10 mouse cellular contexts compared by ENCODE assay signal in genomic region chr9:57834629-57835417, GRCm38 (mm10). TPM values are rescaled to one million over a fixed set of nuclear protein-coding genes. Genes with fewer than 3 reads are reported as not detected.
DNase-seq lines count a peak whose midpoint lies in the region; ATAC-seq lines count a peak whose summit lies in the region.
"Had no signal": no experiment of that assay in that cellular context is flagged by ENCODE, and none has a peak within 500 bp of the region (broad histone marks: within the 10 kb centered on the region; RNA-seq: fewer than 3 reads in every experiment).

No protein-coding gene starts in this region.

- 12% methylated on average over 11 of the region's 11 CpGs for WGBS in neural tube, embryonic 11.5 days
- WGBS in embryonic facial prominence, embryonic 15.5 days, result 25% methylated on average over 11 of the region's 11 CpGs
- WGBS in limb, embryonic 13.5 days, result 5% methylated on average over 11 of the region's 11 CpGs
- 33% methylated on average over 11 of the region's 11 CpGs for WGBS in stomach, embryonic 15.5 days

- H3K36me3 ChIP-seq in neural tube, embryonic 11.5 days (ENCODE audit: control insufficient read depth, insufficient read depth, low read length), result no peaks in the 10 kb centered on the region
- no peaks in the 10 kb centered on the region for H3K36me3 ChIP-seq in embryonic facial prominence, embryonic 15.5 days
- H3K36me3 ChIP-seq in limb, embryonic 13.5 days, result no peaks in the 10 kb centered on the region; the same call in 1 of the 2 replicates
- H3K36me3 ChIP-seq in stomach, embryonic 15.5 days, result no peaks in the 10 kb centered on the region

- no peaks in the 10 kb centered on the region for H3K9me3 ChIP-seq in neural tube, embryonic 11.5 days (ENCODE audit: control insufficient read depth, low read length)
- no peaks in the 10 kb centered on the region for H3K9me3 ChIP-seq in embryonic facial prominence, embryonic 15.5 days (replicated peaks)
- H3K9me3 ChIP-seq in limb, embryonic 13.5 days, result no peaks in the 10 kb centered on the region
- H3K9me3 ChIP-seq in stomach, embryonic 15.5 days, result no peaks in the 10 kb centered on the region

- H3K4me3 ChIP-seq in neural tube, embryonic 11.5 days (ENCODE audit: low read depth, low read length), result no peak overlapping the region
- H3K4me3 ChIP-seq in embryonic facial prominence, embryonic 15.5 days (replicated peaks), result peak overlapping the region; percentile 77; the same call in 1 of the 2 replicates
- H3K4me3 ChIP-seq in limb, embryonic 13.5 days, result peak overlapping the region; percentile 72; the same call in 1 of the 2 replicates
- H3K4me3 ChIP-seq in stomach, embryonic 15.5 days (replicated peaks), result no peak overlapping the region

- DNase-seq in neural tube, embryonic 11.5 days (ENCODE audit: low spot score), result no peak
- no peak for DNase-seq in neural tube, embryonic 10.5 days (ENCODE audit: extremely low spot score, low spot score)
- no peak for DNase-seq in cerebellum, adult 9-11 months
- no peak for DNase-seq in lung, postnatal 10 days
- no peak for DNase-seq in right cerebral cortex, postnatal 25 days
- DNase-seq: adrenal gland, postnatal 14 days; layer of hippocampus, postnatal 36 days had no signal

- no peaks in the 10 kb centered on the region for H3K27me3 ChIP-seq in neural tube, embryonic 11.5 days (ENCODE audit: control insufficient read depth, insufficient read depth, low read length)
- peaks cover 15% of the 10 kb centered on the region for H3K27me3 ChIP-seq in embryonic facial prominence, embryonic 15.5 days
- peaks cover 21% of the 10 kb centered on the region for H3K27me3 ChIP-seq in limb, embryonic 13.5 days
- 0 out of 2 replicates have a peak, but pooled peaks cover 9% of the 10 kb centered on the region for H3K27me3 ChIP-seq in stomach, embryonic 15.5 days (replicated peaks)

- H3K4me1 ChIP-seq in neural tube, embryonic 11.5 days (ENCODE audit: control insufficient read depth, insufficient read depth, low read length), result peaks cover 25% of the 10 kb centered on the region
- H3K4me1 ChIP-seq in embryonic facial prominence, embryonic 15.5 days, result peaks cover 48% of the 10 kb centered on the region
- peaks cover 59% of the 10 kb centered on the region for H3K4me1 ChIP-seq in limb, embryonic 13.5 days
- H3K4me1 ChIP-seq in stomach, embryonic 15.5 days, result peaks cover 21% of the 10 kb centered on the region

- H3K27ac ChIP-seq in neural tube, embryonic 11.5 days (ENCODE audit: low read depth, low read length), result no peak overlapping the region
- H3K27ac ChIP-seq in embryonic facial prominence, embryonic 15.5 days (replicated peaks), result no peak overlapping the region
- H3K27ac ChIP-seq in limb, embryonic 13.5 days, result no peak overlapping the region
- no peak overlapping the region for H3K27ac ChIP-seq in stomach, embryonic 15.5 days

- H3K9ac ChIP-seq in neural tube, embryonic 11.5 days (ENCODE audit: low read length), result no peak overlapping the region
- H3K9ac ChIP-seq in embryonic facial prominence, embryonic 15.5 days, result no peak overlapping the region
- no peak overlapping the region for H3K9ac ChIP-seq in limb, embryonic 13.5 days
- no peak overlapping the region for H3K9ac ChIP-seq in stomach, embryonic 15.5 days

- H3K4me2 ChIP-seq in neural tube, embryonic 11.5 days (ENCODE audit: low read depth), result peak overlapping the region; percentile 60
- no peak overlapping the region for H3K4me2 ChIP-seq in embryonic facial prominence, embryonic 15.5 days (replicated peaks)
- peak overlapping the region; percentile 78 for H3K4me2 ChIP-seq in limb, embryonic 13.5 days (replicated peaks)
- H3K4me2 ChIP-seq in stomach, embryonic 15.5 days, result peak overlapping the region; percentile 93; the same call in 1 of the 2 replicates

- ATAC-seq in neural tube, embryonic 11.5 days (ENCODE audit: insufficient read depth, low FRiP score, low TSS enrichment), result no peak
- ATAC-seq in embryonic facial prominence, embryonic 15.5 days (ENCODE audit: insufficient number of reproducible peaks, low FRiP score, low TSS enrichment, low read depth), result no peak
- no peak for ATAC-seq in limb, embryonic 13.5 days (ENCODE audit: low FRiP score, low read depth)
- no peak for ATAC-seq in stomach, embryonic 15.5 days (ENCODE audit: insufficient read depth, low FRiP score, low read depth)

RNA-seq across cellular contexts. Expression of gene Arid3b, which starts 1.8 kb away (rescaled TPM):
- polyA plus RNA-seq in neural tube, embryonic 11.5 days (2014; fragmentation: Nextera tagmentation; extraction: Ambion mirVana), result 25.7 and 25.8 TPM in 2 replicates
- polyA plus RNA-seq in embryonic facial prominence, embryonic 15.5 days (2015; fragmentation: Nextera tagmentation; extraction: Ambion mirVana), result 5.1 and 5.5 TPM in 2 replicates
- polyA plus RNA-seq in limb, embryonic 13.5 days (2015; fragmentation: Nextera tagmentation; extraction: Ambion mirVana), result 7.3 and 10.6 TPM in 2 replicates
- polyA plus RNA-seq in stomach, embryonic 15.5 days (2015; fragmentation: Nextera tagmentation; extraction: Ambion mirVana), result 5.9 and 6.0 TPM in 2 replicates

Comparison
In these comparisons a context has a peak if more than half of its experiments do, and no peak if none do; other contexts are left out.
1. H3K4me3 ChIP-seq: peak in embryonic facial prominence, embryonic 15.5 days (single experiment) and limb, embryonic 13.5 days (single experiment); none in neural tube, embryonic 11.5 days (single experiment) and stomach, embryonic 15.5 days (single experiment).